Mouse (Mus musculus): Measurements from ENCODE around the gene Amdhd1.

Gene Amdhd1

DNA sequence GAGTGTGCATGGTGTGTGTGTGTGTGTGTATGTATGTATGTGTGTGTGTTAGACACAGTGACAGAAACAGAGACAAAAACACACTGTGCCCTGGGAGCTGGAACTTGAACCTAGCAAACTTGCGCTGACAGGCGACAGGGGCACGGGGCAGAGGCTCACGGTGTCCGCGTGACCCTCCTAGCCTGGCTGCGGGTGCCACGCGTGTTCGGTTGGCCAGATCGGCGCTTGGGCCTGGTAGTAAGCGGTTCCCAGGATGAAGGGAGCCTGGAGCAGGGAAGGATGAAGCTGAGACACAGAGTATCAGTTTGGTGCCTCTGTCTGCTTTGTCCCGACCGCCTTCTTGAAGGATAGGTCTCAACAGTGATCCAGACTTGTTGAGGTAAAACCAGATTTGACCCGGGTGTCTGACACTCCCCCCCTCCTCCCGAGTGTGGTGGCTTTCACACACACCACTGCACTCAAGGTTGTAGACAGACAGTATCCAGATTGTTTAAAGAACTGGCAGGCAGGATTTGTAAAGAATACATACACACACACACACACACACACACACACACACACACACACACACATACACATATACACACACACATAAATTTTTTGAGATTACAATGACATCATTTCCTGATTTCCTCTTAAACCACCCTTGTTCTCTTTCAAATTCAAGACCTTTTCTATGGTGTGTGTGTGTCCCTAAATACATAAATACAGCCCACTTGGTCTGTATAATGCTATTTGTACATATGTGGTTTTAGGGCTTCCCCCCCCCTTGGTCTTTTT lies 788 bp upstream of the Amdhd1 start, which contains the start of gene Ccdc38:
Ccdc38 (plus strand) TSS at position 202 of the 780 bp plus-strand sequence.
- no peak for DNase-seq (ENCODE audit: low spot score)

DNA sequence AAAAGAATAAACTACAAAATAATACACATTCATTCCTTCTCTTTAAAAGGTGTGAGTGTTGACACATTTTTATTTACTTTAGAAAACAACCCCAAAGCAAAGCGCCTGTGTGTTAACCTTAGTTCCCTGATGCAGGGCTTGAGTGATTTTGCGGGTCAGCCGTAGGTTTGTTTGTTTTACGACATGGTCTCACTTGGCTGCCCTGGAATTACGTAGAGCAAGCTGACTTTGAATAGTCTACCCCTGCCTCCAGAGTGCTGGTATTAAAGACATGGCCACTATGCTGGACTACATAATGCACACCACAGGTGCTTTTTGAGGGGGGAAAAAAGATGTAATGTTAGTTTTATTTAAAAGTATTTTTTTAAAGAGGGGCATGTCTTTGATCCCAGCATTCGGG lies 1.0 kb downstream of the Amdhd1 start:
- peak; percentile 21 for DNase-seq (ENCODE audit: low spot score)

DNA sequence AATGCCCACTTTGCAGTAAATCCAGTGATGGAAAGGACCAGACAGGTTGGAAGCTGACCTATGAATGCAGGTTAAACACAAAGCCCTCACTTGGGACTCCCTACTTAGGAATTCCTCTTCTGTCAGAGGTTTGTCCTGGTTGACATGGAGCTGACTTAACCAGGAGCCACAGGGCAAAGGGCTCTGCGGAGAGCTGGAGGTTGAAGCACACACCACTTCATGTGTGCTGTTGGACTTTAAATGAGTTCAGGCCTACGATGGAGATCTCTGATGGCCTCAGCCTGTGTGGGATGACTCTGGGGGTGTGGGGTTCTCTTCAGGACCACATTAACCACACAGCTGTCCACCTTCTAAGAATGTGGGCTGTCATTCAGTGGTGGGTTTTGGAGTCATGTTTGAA lies 1.5 kb downstream of the Amdhd1 start:
- DNase-seq (ENCODE audit: low spot score): no peak

DNA sequence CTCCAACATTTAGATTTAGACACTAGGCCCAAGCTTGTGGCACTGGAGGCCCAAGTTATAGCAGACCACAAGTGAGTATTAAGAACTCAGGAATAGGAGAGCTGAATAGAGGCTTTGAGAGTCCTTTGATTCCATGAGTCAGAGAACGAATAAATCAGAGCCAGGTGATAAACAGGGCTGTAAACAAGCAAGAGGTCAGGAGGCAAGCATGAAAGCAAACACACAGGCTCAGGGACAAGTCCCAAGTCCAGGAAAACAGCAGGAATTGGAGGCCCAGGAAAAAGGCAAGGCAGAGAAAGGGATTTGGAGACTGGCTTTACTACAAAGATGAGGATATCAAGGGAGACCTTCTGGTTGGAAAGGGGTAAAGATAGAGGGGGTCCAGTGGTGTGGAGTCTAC lies 14.5 kb downstream of the Amdhd1 start:
- DNase-seq (ENCODE audit: low spot score): no peak

GRCm38 (mm10) chr10:93520994-93521393 lies 18.8 kb downstream of the Amdhd1 start:
- no peak for DNase-seq (ENCODE audit: low spot score)

GRCm38 (mm10) chr10:93519756-93520155 lies 20.1 kb downstream of the Amdhd1 start:
- no peak for DNase-seq (ENCODE audit: low spot score)

DNA sequence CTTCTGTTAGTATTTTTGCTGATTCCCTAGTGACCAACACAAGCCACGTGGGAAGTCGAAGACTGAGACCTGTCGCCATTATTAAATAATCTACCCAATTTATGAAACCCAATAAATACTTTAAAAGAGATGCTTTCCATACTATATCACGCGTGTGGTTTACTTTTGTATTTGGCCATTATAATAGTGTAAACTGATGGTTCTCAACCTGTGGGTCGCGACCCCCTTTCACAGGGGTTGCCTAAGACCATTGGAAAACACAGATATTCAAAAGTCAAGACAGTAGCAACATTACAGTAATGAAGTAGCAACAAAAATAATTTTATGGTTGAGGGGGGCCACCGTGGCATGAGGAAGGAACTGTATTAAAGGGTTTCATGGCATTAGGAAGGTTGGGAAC lies 20.7 kb downstream of the Amdhd1 start:
- DNase-seq (ENCODE audit: low spot score): no peak

DNA sequence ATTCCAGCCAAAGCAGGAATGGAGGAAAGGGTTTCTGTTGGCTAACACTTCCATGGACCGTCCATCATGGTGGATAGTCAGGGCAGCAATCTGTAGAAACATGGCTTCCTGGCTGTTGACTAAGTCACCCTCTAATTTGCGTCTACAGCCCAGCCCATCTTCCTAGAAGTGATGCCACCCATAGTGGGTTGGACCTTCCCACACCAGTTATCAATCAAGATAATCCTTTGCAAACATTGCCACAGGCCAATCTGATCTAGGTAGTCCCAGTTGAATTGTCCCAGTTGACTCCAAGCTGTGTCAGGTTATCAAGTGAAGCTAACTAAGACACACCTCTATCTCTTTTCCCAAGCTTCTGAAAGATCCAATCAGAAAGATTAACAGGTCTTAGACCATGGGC lies 21.2 kb downstream of the Amdhd1 start:
- DNase-seq (ENCODE audit: low spot score): no peak

GRCm38 (mm10) chr10:93518186-93518585 lies 21.6 kb downstream of the Amdhd1 start:
- DNase-seq (ENCODE audit: low spot score): no peak

- no peak for DNase-seq (ENCODE audit: low spot score)
These were observed 22.1 kb downstream of the Amdhd1 start for GRCm38 (mm10) chr10:93517754-93518153.

- no peak for DNase-seq (ENCODE audit: low spot score)
These were observed 23.9 kb downstream of the Amdhd1 start for GRCm38 (mm10) chr10:93515927-93516326.

DNA sequence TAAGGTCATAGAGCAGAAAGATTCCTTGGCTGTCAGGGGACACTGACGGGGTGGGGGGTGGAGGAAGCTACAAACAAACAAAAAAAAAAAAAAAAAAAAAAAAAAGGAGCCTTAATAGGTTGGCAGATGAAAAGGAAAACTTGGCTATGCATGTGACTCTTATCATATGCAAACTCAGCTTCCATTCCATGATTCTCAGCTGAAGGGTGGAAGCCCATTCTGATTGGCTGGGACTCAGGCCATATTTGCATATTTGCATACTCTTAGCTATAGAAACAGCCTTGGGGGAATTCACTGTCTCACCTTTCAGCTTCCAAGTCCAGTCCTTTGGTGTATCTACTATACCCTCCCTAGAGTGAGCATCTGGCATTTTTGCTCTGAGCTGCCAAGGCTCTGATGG lies 24.4 kb downstream of the Amdhd1 start:
- DNase-seq (ENCODE audit: low spot score): no peak

GRCm38 (mm10) chr10:93509532-93510153 lies 30.2 kb downstream of the Amdhd1 start:
- no peak for DNase-seq (ENCODE audit: low spot score)

DNA sequence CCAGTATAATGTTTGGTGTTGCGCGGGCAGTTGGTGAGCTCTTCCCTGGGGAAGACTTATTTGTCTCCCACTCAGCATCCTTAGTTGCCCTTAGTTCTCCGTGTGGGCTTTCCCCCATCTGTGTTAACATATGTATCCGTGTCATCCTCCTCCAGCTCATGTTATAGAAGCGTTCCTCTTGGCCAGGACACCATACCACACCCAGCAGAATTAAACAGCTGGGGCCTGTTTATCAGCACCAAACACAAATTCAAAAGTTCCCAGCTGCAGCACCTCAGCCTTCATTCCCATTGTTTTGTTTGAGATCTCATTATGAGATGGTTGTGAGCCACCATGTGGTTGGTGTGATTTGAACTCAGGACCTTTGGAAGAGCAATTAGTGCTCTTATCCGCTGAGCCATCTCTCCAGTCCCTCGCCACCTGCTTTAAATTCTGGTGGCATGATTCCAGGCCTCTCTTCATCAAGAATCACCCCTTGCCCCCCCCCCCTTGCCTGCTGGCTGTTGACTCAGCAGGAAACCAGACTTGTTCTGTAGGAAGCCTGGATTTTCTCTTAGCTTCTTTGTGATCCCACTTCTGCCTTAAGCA lies 31.4 kb downstream of the Amdhd1 start:
- DNase-seq (ENCODE audit: low spot score): no peak

DNA sequence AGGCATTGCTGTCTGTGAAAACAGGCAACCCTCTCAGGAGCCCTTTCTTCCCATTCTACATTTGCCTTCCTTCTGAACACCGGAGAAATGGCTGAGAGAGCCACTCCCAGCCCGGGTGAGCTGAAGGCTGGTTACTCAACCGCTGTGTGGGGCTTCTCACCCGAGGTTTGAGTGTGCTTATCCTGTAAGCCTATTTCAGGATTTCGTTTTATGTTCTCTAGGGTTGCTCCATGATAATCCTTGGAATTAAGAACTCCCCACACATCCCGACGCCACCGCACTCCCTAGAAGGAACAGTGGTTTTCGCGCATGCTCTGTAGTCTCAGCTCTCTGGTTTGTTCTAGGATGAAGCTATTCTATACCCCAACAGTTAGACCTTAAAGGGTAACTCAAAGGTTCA lies 38.5 kb downstream of the Amdhd1 start:
- no peak for DNase-seq (ENCODE audit: low spot score)

DNA sequence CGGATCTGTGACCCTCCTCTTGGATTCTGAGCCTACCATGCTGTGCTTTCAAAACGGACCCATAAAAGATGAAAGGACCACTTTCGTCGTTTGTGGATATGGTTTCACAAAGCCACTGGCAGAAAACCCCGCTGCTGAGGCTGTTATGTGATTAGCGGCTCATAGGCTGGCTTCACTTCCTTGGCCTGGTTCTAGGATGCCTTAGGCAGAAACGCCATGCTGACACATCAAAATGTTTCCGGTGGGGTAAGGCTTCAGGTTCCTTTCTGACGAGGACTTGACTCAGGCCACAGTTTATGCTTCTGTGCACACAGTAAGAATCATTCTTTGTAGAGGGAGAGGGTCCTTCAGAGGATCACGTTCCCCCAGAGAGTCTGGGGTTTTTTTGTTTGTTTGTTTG lies 39.0 kb downstream of the Amdhd1 start:
- peak; percentile 34 for DNase-seq (ENCODE audit: low spot score)

DNA sequence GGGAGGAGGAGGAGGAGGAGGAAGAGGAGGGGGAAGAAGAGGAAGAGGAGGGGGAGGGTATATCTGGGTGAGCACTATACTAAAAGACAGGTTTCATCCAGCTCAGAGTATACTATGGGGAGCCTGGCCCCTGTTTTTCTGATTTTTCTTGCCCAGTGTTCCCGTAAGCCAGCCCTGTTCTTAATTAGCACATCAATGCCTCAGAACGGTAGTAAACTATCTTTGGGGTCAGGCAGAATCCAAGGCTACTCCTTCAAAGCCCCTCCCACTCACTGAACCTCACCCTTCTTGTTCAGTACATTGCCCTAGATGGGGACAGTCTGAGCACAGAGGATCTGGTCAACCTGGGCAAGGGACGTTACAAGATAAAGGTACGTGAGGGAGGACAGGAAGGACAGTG lies 49.4 kb downstream of the Amdhd1 start:
- no peak for DNase-seq (ENCODE audit: low spot score)

DNA sequence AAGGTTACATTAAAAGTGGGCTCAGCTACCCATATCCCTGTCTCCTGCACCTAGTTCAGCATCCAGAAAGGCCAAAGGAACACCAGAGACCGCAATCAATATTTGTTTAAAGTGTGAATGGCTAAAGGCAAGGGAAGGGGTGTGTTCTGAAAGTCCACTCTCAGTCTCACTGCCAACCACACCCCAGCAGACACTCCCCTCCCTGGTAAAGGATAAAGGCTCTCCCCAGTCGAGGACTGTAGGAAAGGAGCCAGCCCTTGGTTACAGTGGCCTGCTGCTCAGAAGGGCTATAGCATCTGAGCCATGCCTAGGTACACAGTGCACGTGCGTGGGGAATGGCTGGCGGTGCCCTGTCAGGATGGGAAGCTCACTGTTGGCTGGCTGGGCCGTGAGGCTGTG lies 51.0 kb downstream of the Amdhd1 start:
- no peak for DNase-seq (ENCODE audit: low spot score)

GRCm38 (mm10) chr10:93488066-93488827 lies 51.6 kb downstream of the Amdhd1 start, which contains the start of gene Hal:
Hal (plus strand) TSS chr10:93488768.
- DNase-seq (ENCODE audit: low spot score): no peak

DNA sequence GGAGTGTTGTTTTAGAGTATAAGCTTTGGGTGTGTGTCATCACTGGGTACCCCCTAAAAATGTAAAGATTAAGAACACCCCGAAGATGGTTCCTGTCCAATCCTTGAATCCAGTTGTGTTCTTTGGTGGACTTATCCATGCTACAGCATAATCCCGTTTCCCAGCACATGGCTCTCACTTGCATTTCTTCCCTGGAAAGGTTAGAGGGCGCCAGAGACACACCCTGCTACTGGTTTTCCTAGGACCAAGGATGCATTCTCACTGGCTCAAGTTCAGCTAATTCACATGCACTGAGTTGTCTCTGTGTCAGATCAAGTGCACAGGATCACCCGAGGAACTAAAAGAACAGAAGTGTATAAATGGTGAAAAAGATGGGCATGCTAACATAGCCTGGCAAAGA lies 53.2 kb downstream of the Amdhd1 start:
- DNase-seq (ENCODE audit: low spot score): peak; percentile 71

- peak; percentile 53 for DNase-seq (ENCODE audit: low spot score)
These were observed 54.7 kb downstream of the Amdhd1 start for GRCm38 (mm10) chr10:93485055-93485691.

- DNase-seq (ENCODE audit: low spot score): no peak
These were observed 55.3 kb downstream of the Amdhd1 start for GRCm38 (mm10) chr10:93484511-93484910.
